In the genomic region with DNA sequence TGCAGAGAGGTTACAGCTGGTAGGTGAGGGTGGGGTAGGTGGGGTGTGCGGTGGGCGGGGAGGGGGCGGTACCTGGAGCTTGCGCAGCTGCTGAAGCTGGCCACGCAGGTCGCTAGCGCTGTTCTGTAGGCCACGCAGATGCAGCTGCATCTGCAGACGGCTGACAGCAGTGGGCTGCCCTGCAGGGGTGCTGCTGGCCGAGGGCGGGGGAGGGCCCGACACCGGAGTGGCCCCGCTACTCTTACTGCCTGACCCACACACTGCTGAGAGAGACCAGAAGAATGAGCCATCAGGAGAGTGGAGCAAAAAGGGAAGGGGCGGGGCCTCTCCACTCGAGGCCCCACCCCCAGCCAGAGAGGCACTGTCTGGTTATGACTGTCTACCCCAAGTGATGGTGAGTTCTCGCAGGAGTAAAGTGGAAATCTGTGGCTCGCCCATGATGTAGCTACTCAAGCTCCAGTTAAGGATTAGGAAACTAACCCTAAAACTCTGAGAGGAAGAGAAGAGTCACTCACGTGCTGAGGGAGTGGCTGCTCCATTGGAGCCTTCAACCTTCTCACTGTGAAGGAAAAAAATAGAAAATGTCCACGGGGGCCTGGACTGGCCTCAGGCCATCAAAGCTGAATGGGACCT, we compare ENCODE assay signal across 8 mouse cellular contexts. TPM values are rescaled to one million over a fixed set of nuclear protein-coding genes. Genes with fewer than 3 reads are reported as not detected.
DNase-seq lines count a peak whose midpoint lies in the region; ATAC-seq and TF ChIP-seq lines count a peak whose summit lies in the region.

No protein-coding gene starts in this region.

- intact Hi-C loops in heart, postnatal 36 days (cut with DNase I) = loop anchor here (2.0 to 5.0 kb wide), 2 partner anchors 42 to 154 kb away; a partner anchor contains a TSS
- intact Hi-C loops in left cerebral cortex, postnatal 14 days (cut with DNase I) = loop anchor here (5.0 kb wide), 1 partner anchor 39 kb away; no protein-coding TSS in a partner anchor

- TF ChIP-seq POLR2A in ES-Bruce4 (IDR thresholded peaks at IDR 0.05; ENCODE audit: insufficient read depth, low read length) = no peak

- TF ChIP-seq CTCF in ES-Bruce4 (IDR thresholded peaks at IDR 0.05; ENCODE audit: low read depth, low read length) = no peak
- no peak for TF ChIP-seq CTCF in stomach, postnatal 0 days (IDR thresholded peaks at IDR 0.05; ENCODE audit: low read depth)

- no peak overlapping the region for H3K9ac ChIP-seq in heart, embryonic 13.5 days
- H3K9ac ChIP-seq in ES-Bruce4 (ENCODE audit: low read depth, poor library complexity, severe bottlenecking) = no peak overlapping the region
- no peak overlapping the region; the same call in 1 of the 2 replicates for H3K9ac ChIP-seq in embryonic facial prominence, embryonic 13.5 days
- H3K9ac ChIP-seq in liver, embryonic 15.5 days = no peak overlapping the region
- H3K9ac ChIP-seq in stomach, postnatal 0 days (ENCODE audit: low read length) = no peak overlapping the region

- no peak for DNase-seq in heart, postnatal 36 days
- no peak for DNase-seq in stomach, postnatal 0 days (ENCODE audit: low spot score)
- DNase-seq in left cerebral cortex, postnatal 14 days (ENCODE audit: low spot score in 2 of 2) = no peak
- no peak for DNase-seq in right cerebral cortex, postnatal 36 days (ENCODE audit: low spot score in 2 of 2)

- H3K27ac ChIP-seq in heart, embryonic 13.5 days (replicated peaks) = no peak overlapping the region
- H3K27ac ChIP-seq in ES-Bruce4 (ENCODE audit: insufficient read depth, low read length) = no peak overlapping the region
- no peak overlapping the region for H3K27ac ChIP-seq in embryonic facial prominence, embryonic 13.5 days
- no peak overlapping the region for H3K27ac ChIP-seq in liver, embryonic 15.5 days (replicated peaks)
- H3K27ac ChIP-seq in stomach, postnatal 0 days (replicated peaks) = no peak overlapping the region

- 4% methylated on average over 20 of the region's 20 CpGs for WGBS in heart, embryonic 13.5 days
- WGBS in embryonic facial prominence, embryonic 13.5 days = 3% methylated on average over 20 of the region's 20 CpGs
- under 1% methylated on average over 20 of the region's 20 CpGs for WGBS in liver, embryonic 15.5 days (ENCODE audit: insufficient replicate concordance)
- 8% methylated on average over 20 of the region's 20 CpGs for WGBS in stomach, postnatal 0 days

- H3K27me3 ChIP-seq in heart, embryonic 13.5 days (replicated peaks) = peaks cover 97% of the 10 kb centered on the region
- H3K27me3 ChIP-seq in ES-Bruce4 (ENCODE audit: control insufficient read depth, insufficient read depth, low read length, poor library complexity, severe bottlenecking) = peaks cover 8% of the 10 kb centered on the region; the same call in 1 of the 2 replicates
- peaks cover 80% of the 10 kb centered on the region for H3K27me3 ChIP-seq in embryonic facial prominence, embryonic 13.5 days
- peaks cover 91% of the 10 kb centered on the region for H3K27me3 ChIP-seq in liver, embryonic 15.5 days
- H3K27me3 ChIP-seq in stomach, postnatal 0 days (ENCODE audit: control insufficient read depth, insufficient read depth, low read length) = peaks cover 19% of the 10 kb centered on the region; the same call in 1 of the 2 replicates

- no peak for TF ChIP-seq EP300 in ES-Bruce4 (IDR thresholded peaks at IDR 0.05; ENCODE audit: insufficient read depth, low read depth, low read length)
- TF ChIP-seq EP300 in stomach, postnatal 0 days (optimal IDR thresholded peaks at IDR 0.05) = no peak

- H3K36me3 ChIP-seq in heart, embryonic 13.5 days = no peaks in the 10 kb centered on the region
- no peaks in the 10 kb centered on the region for H3K36me3 ChIP-seq in ES-Bruce4 (ENCODE audit: control insufficient read depth, insufficient read depth, low read length, poor library complexity, severe bottlenecking)
- H3K36me3 ChIP-seq in embryonic facial prominence, embryonic 13.5 days = no peaks in the 10 kb centered on the region
- H3K36me3 ChIP-seq in liver, embryonic 15.5 days (replicated peaks) = no peaks in the 10 kb centered on the region
- H3K36me3 ChIP-seq in stomach, postnatal 0 days (ENCODE audit: control insufficient read depth, insufficient read depth, low read length) = no peaks in the 10 kb centered on the region

- no peak for ATAC-seq in heart, embryonic 13.5 days (ENCODE audit: extremely low read depth, insufficient number of reproducible peaks, low FRiP score, low TSS enrichment)
- ATAC-seq in embryonic facial prominence, embryonic 13.5 days (ENCODE audit: insufficient number of reproducible peaks, insufficient read depth, low FRiP score, low TSS enrichment, low read depth) = no peak
- no peak; the same call in 1 of the 2 replicates for ATAC-seq in liver, embryonic 15.5 days (ENCODE audit: insufficient read depth)
- no peak; the same call in 1 of the 2 replicates for ATAC-seq in stomach, postnatal 0 days (ENCODE audit: low FRiP score, low TSS enrichment)

- H3K4me2 ChIP-seq in heart, embryonic 13.5 days = peak overlapping the region; percentile 61
- H3K4me2 ChIP-seq in embryonic facial prominence, embryonic 13.5 days = peak overlapping the region; percentile 70
- peak overlapping the region; percentile 86 for H3K4me2 ChIP-seq in liver, embryonic 15.5 days
- no peak overlapping the region for H3K4me2 ChIP-seq in stomach, postnatal 0 days (replicated peaks; ENCODE audit: low read depth)

- no peaks in the 10 kb centered on the region for H3K9me3 ChIP-seq in heart, embryonic 13.5 days
- H3K9me3 ChIP-seq in ES-Bruce4 (replicated peaks; ENCODE audit: control insufficient read depth, insufficient read depth, low read length, poor library complexity, severe bottlenecking) = no peaks in the 10 kb centered on the region
- no peaks in the 10 kb centered on the region for H3K9me3 ChIP-seq in embryonic facial prominence, embryonic 13.5 days
- no peaks in the 10 kb centered on the region for H3K9me3 ChIP-seq in liver, embryonic 15.5 days (replicated peaks)
- H3K9me3 ChIP-seq in stomach, postnatal 0 days (ENCODE audit: control insufficient read depth, low read length) = no peaks in the 10 kb centered on the region

- H3K4me1 ChIP-seq in heart, embryonic 13.5 days = peaks cover 45% of the 10 kb centered on the region
- H3K4me1 ChIP-seq in ES-Bruce4 (ENCODE audit: control insufficient read depth, insufficient read depth, low read length) = no peaks in the 10 kb centered on the region
- H3K4me1 ChIP-seq in embryonic facial prominence, embryonic 13.5 days = peaks cover 46% of the 10 kb centered on the region
- peaks cover 29% of the 10 kb centered on the region for H3K4me1 ChIP-seq in liver, embryonic 15.5 days (replicated peaks)
- H3K4me1 ChIP-seq in stomach, postnatal 0 days (replicated peaks; ENCODE audit: control insufficient read depth, insufficient read depth) = peaks cover 5% of the 10 kb centered on the region; the same call in 1 of the 2 replicates

- H3K4me3 ChIP-seq in heart, embryonic 13.5 days = peak overlapping the region; percentile 34
- H3K4me3 ChIP-seq in ES-Bruce4 (ENCODE audit: low read depth, low read length) = peak overlapping the region; percentile 35; the same call in 1 of the 2 replicates
- H3K4me3 ChIP-seq in embryonic facial prominence, embryonic 13.5 days = peak overlapping the region; percentile 33
- H3K4me3 ChIP-seq in liver, embryonic 15.5 days (replicated peaks) = peak overlapping the region; percentile 26; the same call in 1 of the 2 replicates
- H3K4me3 ChIP-seq in stomach, postnatal 0 days (ENCODE audit: low read depth, low read length) = peak overlapping the region; percentile 18; the same call in 1 of the 2 replicates

RNA-seq across cellular contexts. Expression of a gene that starts 32.9 kb away (rescaled TPM):
- 0.84 and 1.5 TPM in 2 replicates for polyA plus RNA-seq in heart, embryonic 13.5 days (2015; fragmentation: Nextera tagmentation; extraction: Ambion mirVana)
- total RNA-seq in heart, postnatal 36 days (2021) = not detected
- not detected in 2 replicates for polyA plus RNA-seq in ES-Bruce4 (2011; ENCODE audit: insufficient read depth, insufficient read length, low read depth, missing spikeins)
- polyA plus RNA-seq in embryonic facial prominence, embryonic 13.5 days (2015; fragmentation: Nextera tagmentation; extraction: Ambion mirVana) = 1.4 and 1.8 TPM in 2 replicates
- 0.39 and 0.61 TPM in 2 replicates for polyA plus RNA-seq in liver, embryonic 15.5 days (2015; fragmentation: Nextera tagmentation; extraction: Ambion mirVana)
- polyA plus RNA-seq in stomach, postnatal 0 days (2015; fragmentation: Nextera tagmentation; extraction: Ambion mirVana) = 0.16 and 0.25 TPM in 2 replicates
- under 1 TPM in 1 of 2 experiments, not detected in 1; 0.23 TPM for total RNA-seq in left cerebral cortex, postnatal 14 days (2021)

RNA-seq across cellular contexts. Expression of a gene that starts 42.9 kb away (rescaled TPM):
- 0.03 and 0.08 TPM in 2 replicates for polyA plus RNA-seq in heart, embryonic 13.5 days (2015; fragmentation: Nextera tagmentation; extraction: Ambion mirVana)
- under 1 TPM; 0.08 to 0.16 TPM for total RNA-seq in heart, postnatal 36 days (2021)
- polyA plus RNA-seq in ES-Bruce4 (2011; ENCODE audit: insufficient read depth, insufficient read length, low read depth, missing spikeins) = 7.7 and 8.3 TPM in 2 replicates
- polyA plus RNA-seq in embryonic facial prominence, embryonic 13.5 days (2015; fragmentation: Nextera tagmentation; extraction: Ambion mirVana) = 0.76 and 1.2 TPM in 2 replicates
- polyA plus RNA-seq in liver, embryonic 15.5 days (2015; fragmentation: Nextera tagmentation; extraction: Ambion mirVana) = 0.02 TPM in 1 of 2 replicates, not detected in the other
- polyA plus RNA-seq in stomach, postnatal 0 days (2015; fragmentation: Nextera tagmentation; extraction: Ambion mirVana) = 0.49 and 0.50 TPM in 2 replicates
- total RNA-seq in left cerebral cortex, postnatal 14 days (2021) = 100 to 1,000 TPM; 341 to 382 TPM
